Comparison of ENCODE assay signal across 9 mouse cellular contexts in the genomic region with DNA sequence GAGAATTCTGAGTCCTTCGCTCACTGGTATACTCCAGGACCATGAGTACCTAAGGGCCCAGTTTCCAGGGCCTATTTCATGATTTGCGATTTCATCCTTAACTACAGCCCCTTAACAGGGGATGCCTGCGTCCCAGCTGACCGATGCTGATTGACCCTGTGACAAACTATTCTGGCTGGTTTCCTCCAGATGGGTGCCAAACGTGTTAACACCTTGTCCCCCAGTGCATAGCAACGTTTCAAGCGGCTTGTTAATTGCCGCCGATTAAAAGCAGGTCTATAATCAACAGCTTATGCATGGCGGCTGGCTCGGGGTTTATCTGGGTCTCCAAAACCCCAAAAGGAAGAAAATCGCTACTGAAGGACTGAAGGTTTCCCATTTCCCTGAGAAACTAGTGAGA. TPM values are rescaled to one million over a fixed set of nuclear protein-coding genes. Genes with fewer than 3 reads are reported as not detected.
DNase-seq lines count a peak whose midpoint lies in the region; ATAC-seq lines count a peak whose summit lies in the region.
"Had no signal": no experiment of that assay in that cellular context is flagged by ENCODE, and none has a peak within 500 bp of the region (broad histone marks: within the 10 kb centered on the region; RNA-seq: fewer than 3 reads in every experiment).

No protein-coding gene starts in this region.

- no peak overlapping the region for H3K27ac ChIP-seq in kidney, embryonic 15.5 days
- no peak overlapping the region for H3K27ac ChIP-seq in embryonic facial prominence, embryonic 14.5 days (replicated peaks; ENCODE audit: low read depth, low read length)
- peak overlapping the region; percentile 42 for H3K27ac ChIP-seq in limb, embryonic 10.5 days
- no peak overlapping the region for H3K27ac ChIP-seq in neural tube, embryonic 15.5 days (replicated peaks)

- H3K27me3 ChIP-seq in kidney, embryonic 15.5 days, result no peaks in the 10 kb centered on the region; the same call in 1 of the 2 replicates
- H3K27me3 ChIP-seq in embryonic facial prominence, embryonic 14.5 days (replicated peaks; ENCODE audit: control insufficient read depth, insufficient read depth, low read length), result no peaks in the 10 kb centered on the region
- peaks cover 25% of the 10 kb centered on the region; the same call in 1 of the 2 replicates for H3K27me3 ChIP-seq in limb, embryonic 10.5 days (ENCODE audit: low read depth, poor library complexity, severe bottlenecking)
- no peaks in the 10 kb centered on the region for H3K27me3 ChIP-seq in neural tube, embryonic 15.5 days (replicated peaks)

- H3K4me1 ChIP-seq in kidney, embryonic 15.5 days, result peaks cover 8% of the 10 kb centered on the region; the same call in 1 of the 2 replicates
- no peaks in the 10 kb centered on the region for H3K4me1 ChIP-seq in embryonic facial prominence, embryonic 14.5 days (ENCODE audit: control insufficient read depth, insufficient read depth, low read length)
- peaks cover 11% of the 10 kb centered on the region for H3K4me1 ChIP-seq in limb, embryonic 10.5 days
- peaks cover 4% of the 10 kb centered on the region; the same call in 1 of the 2 replicates for H3K4me1 ChIP-seq in neural tube, embryonic 15.5 days

- H3K9me3 ChIP-seq in kidney, embryonic 15.5 days (replicated peaks), result no peaks in the 10 kb centered on the region
- H3K9me3 ChIP-seq in embryonic facial prominence, embryonic 14.5 days (ENCODE audit: control insufficient read depth, low read length), result no peaks in the 10 kb centered on the region
- H3K9me3 ChIP-seq in limb, embryonic 10.5 days (replicated peaks), result no peaks in the 10 kb centered on the region
- no peaks in the 10 kb centered on the region for H3K9me3 ChIP-seq in neural tube, embryonic 15.5 days (replicated peaks)

- peak overlapping the region; percentile 36 for H3K4me3 ChIP-seq in kidney, embryonic 15.5 days (replicated peaks)
- H3K4me3 ChIP-seq in embryonic facial prominence, embryonic 14.5 days (ENCODE audit: low read depth, low read length), result peak overlapping the region; percentile 24; the same call in 1 of the 2 replicates
- peak overlapping the region; percentile 42 for H3K4me3 ChIP-seq in limb, embryonic 10.5 days
- H3K4me3 ChIP-seq in neural tube, embryonic 15.5 days (replicated peaks), result peak overlapping the region; percentile 28

- peak; percentile 40; the same call in 1 of the 2 replicates for ATAC-seq in kidney, embryonic 15.5 days (replicated peaks; ENCODE audit: low FRiP score)
- ATAC-seq in embryonic facial prominence, embryonic 14.5 days (ENCODE audit: low read depth), result no peak
- no peak for ATAC-seq in neural tube, embryonic 15.5 days (ENCODE audit: low FRiP score)

- no peaks in the 10 kb centered on the region for H3K36me3 ChIP-seq in kidney, embryonic 15.5 days
- no peaks in the 10 kb centered on the region for H3K36me3 ChIP-seq in embryonic facial prominence, embryonic 14.5 days (ENCODE audit: control insufficient read depth, insufficient read depth, low read length)
- H3K36me3 ChIP-seq in limb, embryonic 10.5 days, result no peaks in the 10 kb centered on the region
- H3K36me3 ChIP-seq in neural tube, embryonic 15.5 days, result no peaks in the 10 kb centered on the region

- peak overlapping the region; percentile 60 for H3K4me2 ChIP-seq in kidney, embryonic 15.5 days
- peak overlapping the region; percentile 49 for H3K4me2 ChIP-seq in embryonic facial prominence, embryonic 14.5 days (ENCODE audit: low read depth, low read length)
- H3K4me2 ChIP-seq in neural tube, embryonic 15.5 days, result peak overlapping the region; percentile 54

- 0 out of 2 replicates have a peak overlapping the region, but pooled peaks have one; percentile 29 for H3K9ac ChIP-seq in kidney, embryonic 15.5 days
- no peak overlapping the region for H3K9ac ChIP-seq in embryonic facial prominence, embryonic 14.5 days (ENCODE audit: low read depth, low read length)
- H3K9ac ChIP-seq in neural tube, embryonic 15.5 days (replicated peaks), result no peak overlapping the region

- 9% methylated on average over 12 of the region's 12 CpGs for whole genome bisulfite sequencing in kidney, embryonic 15.5 days
- 9% methylated on average over 12 of the region's 12 CpGs for WGBS in embryonic facial prominence, embryonic 14.5 days
- 5% methylated on average over 12 of the region's 12 CpGs for WGBS in limb, embryonic 10.5 days
- WGBS in neural tube, embryonic 15.5 days, result 3% methylated on average over 12 of the region's 12 CpGs

- DNase-seq in kidney, adult 11 months, result no peak
- DNase-seq in embryonic facial prominence, embryonic 14.5 days (ENCODE audit: low spot score), result no peak
- DNase-seq in limb, embryonic 10.5 days (ENCODE audit: low spot score), result peak; percentile 58
- DNase-seq in urinary bladder, adult 2 months (ENCODE audit: low spot score), result no peak
- no peak for DNase-seq in urinary bladder, postnatal 14 days (ENCODE audit: low spot score)
- no peak for DNase-seq in cerebellum, postnatal 25 days
- DNase-seq: kidney, postnatal 25 days had no signal

RNA-seq across cellular contexts. Expression of a gene that starts 18.5 kb away (rescaled TPM):
- polyA plus RNA-seq in kidney, embryonic 15.5 days (2015; fragmentation: Nextera tagmentation; extraction: Ambion mirVana), result 2.8 and 3.1 TPM in 2 replicates
- polyA plus RNA-seq in embryonic facial prominence, embryonic 14.5 days (2014; fragmentation: Nextera tagmentation; extraction: Ambion mirVana), result 3.7 and 6.6 TPM in 2 replicates
- 2.2 and 3.1 TPM in 2 replicates for polyA plus RNA-seq in limb, embryonic 10.5 days (2016; fragmentation: Nextera tagmentation; extraction: Ambion mirVana)
- polyA plus RNA-seq in neural tube, embryonic 15.5 days (2015; fragmentation: Nextera tagmentation; extraction: Ambion mirVana), result 1.6 and 2.1 TPM in 2 replicates
- polyA plus RNA-seq in urinary bladder, adult 2 months (2012; rRNA removed), result 0.15 and 0.31 TPM in 2 replicates

RNA-seq across cellular contexts. Expression of a gene that starts 52.4 kb away (rescaled TPM):
- 1.9 and 2.3 TPM in 2 replicates for polyA plus RNA-seq in kidney, embryonic 15.5 days (2015; fragmentation: Nextera tagmentation; extraction: Ambion mirVana)
- polyA plus RNA-seq in embryonic facial prominence, embryonic 14.5 days (2014; fragmentation: Nextera tagmentation; extraction: Ambion mirVana), result 4.2 and 6.1 TPM in 2 replicates
- 0.19 and 0.59 TPM in 2 replicates for polyA plus RNA-seq in limb, embryonic 10.5 days (2016; fragmentation: Nextera tagmentation; extraction: Ambion mirVana)
- 0.92 and 2.1 TPM in 2 replicates for polyA plus RNA-seq in neural tube, embryonic 15.5 days (2015; fragmentation: Nextera tagmentation; extraction: Ambion mirVana)
- 0.78 and 1.3 TPM in 2 replicates for polyA plus RNA-seq in urinary bladder, adult 2 months (2012; rRNA removed)
